Comparison of ENCODE assay signal across 15 mouse cellular contexts in genomic region chr10:98332682-98333081, GRCm38 (mm10).
A peak's percentile ranks its signal among the peaks of the same experiment; 100 is the strongest.
DNase-seq lines count a peak whose midpoint lies in the region; ATAC-seq and TF ChIP-seq lines count a peak whose summit lies in the region.
"Had no signal": no experiment of that assay in that cellular context is flagged by ENCODE, and none has a peak within 500 bp of the region (broad histone marks: within the 10 kb centered on the region; RNA-seq: fewer than 3 reads in every experiment).

No protein-coding gene starts in this region.

- H3K4me1 ChIP-seq in hindbrain, postnatal 0 days (ENCODE audit: insufficient read depth, low read length): no peaks in the 10 kb centered on the region
- no peaks in the 10 kb centered on the region for H3K4me1 ChIP-seq in hindbrain, embryonic 13.5 days (replicated peaks)
- H3K4me1 ChIP-seq: forebrain, embryonic 13.5 days; hindbrain, embryonic 10.5 days; intestine, embryonic 15.5 days; midbrain, embryonic 12.5 days; stomach, embryonic 15.5 days had no signal

- 60% methylated on average over 4 of the region's 4 CpGs for WGBS in hindbrain, postnatal 0 days
- 88% methylated on average over 4 of the region's 4 CpGs for WGBS in hindbrain, embryonic 13.5 days

- H3K27me3 ChIP-seq in hindbrain, postnatal 0 days (ENCODE audit: insufficient read depth, low read length): no peaks in the 10 kb centered on the region
- H3K27me3 ChIP-seq in hindbrain, embryonic 13.5 days: no peaks in the 10 kb centered on the region
- H3K27me3 ChIP-seq: forebrain, embryonic 13.5 days; intestine, embryonic 15.5 days; midbrain, embryonic 12.5 days; stomach, embryonic 15.5 days had no signal

- no peak overlapping the region for H3K4me2 ChIP-seq in hindbrain, postnatal 0 days (ENCODE audit: low read depth, low read length)
- no peak overlapping the region for H3K4me2 ChIP-seq in hindbrain, embryonic 13.5 days
- H3K4me2 ChIP-seq: forebrain, embryonic 13.5 days; intestine, embryonic 15.5 days; midbrain, embryonic 12.5 days; stomach, embryonic 15.5 days had no signal

- H3K4me3 ChIP-seq in hindbrain, postnatal 0 days (ENCODE audit: low read length): no peak overlapping the region
- H3K4me3 ChIP-seq in hindbrain, embryonic 13.5 days: no peak overlapping the region
- H3K4me3 ChIP-seq: forebrain, embryonic 13.5 days; hindbrain, embryonic 10.5 days; intestine, embryonic 15.5 days; midbrain, embryonic 12.5 days; stomach, embryonic 15.5 days had no signal

- no peak overlapping the region for H3K27ac ChIP-seq in hindbrain, postnatal 0 days
- H3K27ac ChIP-seq in hindbrain, embryonic 13.5 days: no peak overlapping the region
- H3K27ac ChIP-seq: forebrain, embryonic 13.5 days; hindbrain, embryonic 10.5 days; intestine, embryonic 15.5 days; midbrain, embryonic 12.5 days; stomach, embryonic 15.5 days had no signal

- peak; percentile 3 for DNase-seq in hindbrain, postnatal 0 days (ENCODE audit: low spot score)
- DNase-seq in brain, adult 2 months (ENCODE audit: low read depth, low spot score): peak; percentile 63
- DNase-seq in cerebellum, postnatal 14 days: peak; percentile 8 to 46
- DNase-seq in skeletal muscle tissue, adult 2 months (ENCODE audit: low read depth, low spot score): peak; percentile 3
- DNase-seq in right cerebral cortex, postnatal 25 days: no peak
- DNase-seq in spleen, postnatal 36 days (ENCODE audit: low spot score in 2 of 2): no peak
- no peak for DNase-seq in frontal cortex, postnatal 14 days (ENCODE audit: low spot score in 2 of 2)
- DNase-seq: kidney, postnatal 25 days; right cerebral cortex, postnatal 4 days had no signal

- H3K9me3 ChIP-seq in hindbrain, postnatal 0 days (ENCODE audit: low read length): no peaks in the 10 kb centered on the region
- no peaks in the 10 kb centered on the region for H3K9me3 ChIP-seq in hindbrain, embryonic 13.5 days
- H3K9me3 ChIP-seq: forebrain, embryonic 13.5 days; hindbrain, embryonic 10.5 days; intestine, embryonic 15.5 days; midbrain, embryonic 12.5 days; stomach, embryonic 15.5 days had no signal

- H3K36me3 ChIP-seq in hindbrain, postnatal 0 days (ENCODE audit: insufficient read depth, low read length): no peaks in the 10 kb centered on the region
- H3K36me3 ChIP-seq in hindbrain, embryonic 13.5 days: no peaks in the 10 kb centered on the region
- H3K36me3 ChIP-seq: hindbrain, embryonic 10.5 days; intestine, embryonic 15.5 days; midbrain, embryonic 12.5 days; stomach, embryonic 15.5 days had no signal

- no peak for ATAC-seq in hindbrain, postnatal 0 days
- no peak for ATAC-seq in hindbrain, embryonic 13.5 days (ENCODE audit: low FRiP score)
- ATAC-seq: forebrain, embryonic 13.5 days; intestine, embryonic 15.5 days had no signal

- no peak overlapping the region for H3K9ac ChIP-seq in hindbrain, postnatal 0 days (replicated peaks; ENCODE audit: low read length)
- no peak overlapping the region for H3K9ac ChIP-seq in hindbrain, embryonic 13.5 days
- H3K9ac ChIP-seq: forebrain, embryonic 13.5 days; intestine, embryonic 15.5 days; midbrain, embryonic 12.5 days; stomach, embryonic 15.5 days had no signal

- no peak for TF ChIP-seq CTCF in hindbrain, postnatal 0 days (IDR thresholded peaks at IDR 0.05; ENCODE audit: low read depth)

Comparison
In these comparisons a context has a peak if more than half of its experiments do, and no peak if none do; other contexts are left out.
1. DNase-seq: peak in hindbrain, postnatal 0 days (single experiment), brain, adult 2 months (single experiment), cerebellum, postnatal 14 days (2 of 2) and skeletal muscle tissue, adult 2 months (single experiment); none in right cerebral cortex, postnatal 25 days (single experiment), spleen, postnatal 36 days (0 of 2) and frontal cortex, postnatal 14 days (0 of 2).